ENCODE assay signal across 10 mouse cellular contexts in genomic region chr3:65930636-65931035, GRCm38 (mm10). TPM values are rescaled to one million over a fixed set of nuclear protein-coding genes. Genes with fewer than 3 reads are reported as not detected.
DNase-seq lines count a peak whose midpoint lies in the region; ATAC-seq lines count a peak whose summit lies in the region.
"Had no signal": no experiment of that assay in that cellular context is flagged by ENCODE, and none has a peak within 500 bp of the region (broad histone marks: within the 10 kb centered on the region; RNA-seq: fewer than 3 reads in every experiment).

No protein-coding gene starts in this region.

- 50% methylated on average over 8 of the region's 8 CpGs for WGBS in heart, embryonic 15.5 days
- WGBS in midbrain, embryonic 13.5 days, result 62% methylated on average over 8 of the region's 8 CpGs
- 68% methylated on average over 8 of the region's 8 CpGs for WGBS in midbrain, embryonic 10.5 days

- peak overlapping the region; percentile 62 for H3K4me2 ChIP-seq in heart, embryonic 15.5 days
- no peak overlapping the region for H3K4me2 ChIP-seq in midbrain, embryonic 13.5 days (replicated peaks)

- H3K27ac ChIP-seq in heart, embryonic 15.5 days, result no peak overlapping the region
- no peak overlapping the region for H3K27ac ChIP-seq in midbrain, embryonic 13.5 days
- no peak overlapping the region for H3K27ac ChIP-seq in midbrain, embryonic 10.5 days (replicated peaks)
- H3K27ac ChIP-seq: forebrain, embryonic 13.5 days; limb, embryonic 12.5 days had no signal

- H3K4me1 ChIP-seq in heart, embryonic 15.5 days (replicated peaks), result peaks cover 28% of the 10 kb centered on the region
- peaks cover 17% of the 10 kb centered on the region for H3K4me1 ChIP-seq in midbrain, embryonic 13.5 days (replicated peaks)
- H3K4me1 ChIP-seq in midbrain, embryonic 10.5 days, result peaks cover 33% of the 10 kb centered on the region

- no peaks in the 10 kb centered on the region for H3K36me3 ChIP-seq in heart, embryonic 15.5 days
- H3K36me3 ChIP-seq in midbrain, embryonic 13.5 days, result no peaks in the 10 kb centered on the region
- no peaks in the 10 kb centered on the region for H3K36me3 ChIP-seq in midbrain, embryonic 10.5 days
- H3K36me3 ChIP-seq: limb, embryonic 12.5 days had no signal

- H3K4me3 ChIP-seq in heart, embryonic 15.5 days, result no peak overlapping the region
- H3K4me3 ChIP-seq in midbrain, embryonic 13.5 days (replicated peaks), result no peak overlapping the region
- H3K4me3 ChIP-seq in midbrain, embryonic 10.5 days, result no peak overlapping the region
- H3K4me3 ChIP-seq: forebrain, embryonic 13.5 days; limb, embryonic 12.5 days had no signal

- no peaks in the 10 kb centered on the region for H3K9me3 ChIP-seq in heart, embryonic 15.5 days (replicated peaks)
- H3K9me3 ChIP-seq in midbrain, embryonic 13.5 days, result no peaks in the 10 kb centered on the region
- no peaks in the 10 kb centered on the region for H3K9me3 ChIP-seq in midbrain, embryonic 10.5 days (replicated peaks)
- H3K9me3 ChIP-seq: forebrain, embryonic 13.5 days; limb, embryonic 12.5 days had no signal

- H3K9ac ChIP-seq in heart, embryonic 15.5 days, result no peak overlapping the region
- no peak overlapping the region for H3K9ac ChIP-seq in midbrain, embryonic 13.5 days (replicated peaks)
- H3K9ac ChIP-seq: forebrain, embryonic 13.5 days had no signal

- ATAC-seq in cerebellum, adult (ENCODE audit: insufficient number of reproducible peaks, low FRiP score, low TSS enrichment), result peak; percentile 8; the same call in 1 of the 2 replicates
- ATAC-seq in heart, embryonic 15.5 days (replicated peaks; ENCODE audit: insufficient number of reproducible peaks, insufficient read depth, low FRiP score, low read depth), result no peak
- ATAC-seq in midbrain, embryonic 13.5 days, result peak; percentile 10; the same call in 1 of the 2 replicates

- no peak for DNase-seq in cerebellum, postnatal 4 days (ENCODE audit: low spot score in 2 of 2)
- no peak for DNase-seq in heart, adult 11 months
- no peak for DNase-seq in midbrain, embryonic 10.5 days (ENCODE audit: low spot score)
- no peak for DNase-seq in B cell, adult 2 months
- no peak for DNase-seq in right cerebral cortex, adult 18-20 months

- H3K27me3 ChIP-seq in heart, embryonic 15.5 days, result no peaks in the 10 kb centered on the region
- 0 out of 2 replicates have a peak, but pooled peaks cover 3% of the 10 kb centered on the region for H3K27me3 ChIP-seq in midbrain, embryonic 13.5 days
- H3K27me3 ChIP-seq in midbrain, embryonic 10.5 days (ENCODE audit: low read depth, poor library complexity, severe bottlenecking), result peaks cover 13% of the 10 kb centered on the region; the same call in 1 of the 2 replicates
- H3K27me3 ChIP-seq: forebrain, embryonic 13.5 days; limb, embryonic 12.5 days had no signal

RNA-seq across cellular contexts. Expression of gene Ccnl1, which starts 27.4 kb away (rescaled TPM):
- polyA plus RNA-seq in heart, embryonic 15.5 days (2015; fragmentation: Nextera tagmentation; extraction: Ambion mirVana), result 60.5 and 67.5 TPM in 2 replicates
- 87.8 and 94.2 TPM in 2 replicates for polyA plus RNA-seq in midbrain, embryonic 13.5 days (2015; fragmentation: Nextera tagmentation; extraction: Ambion mirVana)
- 98.2 and 106 TPM in 2 replicates for polyA plus RNA-seq in midbrain, embryonic 10.5 days (2016; fragmentation: Nextera tagmentation; extraction: Ambion mirVana)
